Mouse (Mus musculus): ENCODE results near the gene Mbd5. TPM values are rescaled to one million over a fixed set of nuclear protein-coding genes. Genes with fewer than 3 reads are reported as not detected.

Gene Mbd5
- 8.4 TPM for polyA plus RNA-seq (2014; fragmentation: Illumina TruSeq; extraction: RNeasy Lipid Tissue Mini Kit (QIAGEN cat#74804); ENCODE audit: low read depth, low replicate concordance)

DNA sequence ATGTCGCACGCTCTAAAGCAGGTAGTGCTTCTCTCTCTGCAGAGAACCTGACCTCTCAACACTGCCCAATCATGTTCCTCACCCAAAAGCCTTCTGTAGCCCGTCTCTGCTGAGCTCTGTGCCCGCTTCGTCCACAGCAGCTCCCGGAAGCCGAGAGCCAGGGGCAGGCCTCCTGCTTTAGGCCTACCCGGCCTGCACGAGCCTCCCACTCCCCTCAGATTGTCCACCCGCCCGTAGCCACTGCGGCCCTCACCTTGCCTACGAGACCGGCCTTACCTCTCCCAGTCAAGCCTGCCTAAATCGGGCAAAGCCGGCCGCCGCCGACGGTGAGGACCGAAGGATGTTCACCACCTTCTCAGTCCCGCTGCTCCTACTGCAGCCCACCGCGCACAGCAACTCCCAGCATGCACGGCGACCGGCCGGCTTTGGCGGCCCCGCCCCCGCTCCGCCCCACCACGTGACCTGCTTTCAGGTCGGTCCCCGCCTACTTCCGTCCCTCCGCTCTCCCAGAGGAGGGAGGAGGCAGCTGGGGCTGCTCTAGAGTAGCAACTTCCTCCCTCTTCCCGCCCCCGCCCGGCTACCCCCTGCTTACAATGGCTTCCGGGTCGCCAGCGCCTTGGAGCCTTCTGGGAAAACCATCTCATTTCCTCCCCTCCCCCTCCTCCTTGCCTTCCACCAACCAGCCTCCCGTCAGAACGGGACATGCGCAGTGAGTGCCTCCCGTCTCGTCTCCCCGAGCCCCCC lies at the start of gene Mbd5:
Gene Mbd5, plus strand, starts transcription at position 668 of the 744 bp plus-strand sequence.

GRCm38 (mm10) chr2:48950252-48950315 lies 776 bp downstream of the Mbd5 start, which contains the start of gene Orc4:
TSS of gene Orc4 (minus strand) at chr2:48950277.

Other genes with a start within 250 kb of the Mbd5 start
- gene Acvr2a, start 135.4 kb upstream of the Mbd5 start, polyA plus RNA-seq (2014; fragmentation: Illumina TruSeq; extraction: RNeasy Lipid Tissue Mini Kit (QIAGEN cat#74804); ENCODE audit: low read depth, low replicate concordance), result 34.2 TPM
- gene Orc4, start 769 bp downstream of the Mbd5 start, polyA plus RNA-seq (2014; fragmentation: Illumina TruSeq; extraction: RNeasy Lipid Tissue Mini Kit (QIAGEN cat#74804); ENCODE audit: low read depth, low replicate concordance), result 85.8 TPM